Mouse (Mus musculus) heart, embryonic 15.5 days (tissue): ENCODE measurements around the gene Mgea5. TPM values are rescaled to one million over a fixed set of nuclear protein-coding genes. Genes with fewer than 3 reads are reported as not detected.
"Not testable (repeated sequence)": the region's sequence is repeated elsewhere in the genome, so short reads cannot be mapped to it uniquely, and the experiment has no call there.

Source experiments
- ATAC-seq: fragments of 200-750 bp; cut with Nextera tagmentation; replicated peaks from 2 replicates; pipeline ENCODE4 v1.8.0; 2017; ENCODE audit warnings: low read depth, moderate TSS enrichment; ENCODE audit not compliant: insufficient number of reproducible peaks, insufficient read depth, low FRiP score
- H3K27ac ChIP-seq: fragments of 300-500 bp; sonication (generic); 2 replicates; pipeline ENCODE4 v1.5.1; 2015; ENCODE audit warnings: mild to moderate bottlenecking, inconsistent platforms
- H3K27me3 ChIP-seq: fragments of 300-500 bp; sonication (generic); 2 replicates; pipeline ENCODE4 v1.6.1; 2015; ENCODE audit warnings: inconsistent platforms
- H3K36me3 ChIP-seq: fragments of 300-500 bp; sonication (generic); 2 replicates; pipeline ENCODE4 v1.6.1; 2015; ENCODE audit warnings: mild to moderate bottlenecking, inconsistent platforms
- H3K4me1 ChIP-seq: fragments of 300-500 bp; sonication (generic); replicated peaks from 2 replicates; pipeline ENCODE4 v1.6.1; 2015; ENCODE audit warnings: inconsistent platforms
- H3K4me2 ChIP-seq: fragments of 300-500 bp; sonication (generic); 2 replicates; pipeline ENCODE4 v1.6.1; 2015; ENCODE audit warnings: inconsistent platforms, mild to moderate bottlenecking, moderate library complexity
- H3K4me3 ChIP-seq: fragments of 300-500 bp; sonication (generic); 2 replicates; pipeline ENCODE4 v1.5.1; 2015; ENCODE audit warnings: mild to moderate bottlenecking, inconsistent platforms
- H3K9ac ChIP-seq: fragments of 300-500 bp; sonication (generic); 2 replicates; pipeline ENCODE4 v1.6.1; 2015; ENCODE audit warnings: mild to moderate bottlenecking, inconsistent platforms
- H3K9me3 ChIP-seq: fragments of 300-500 bp; sonication (generic); replicated peaks from 2 replicates; pipeline ENCODE4 v1.6.1; 2016; ENCODE audit warnings: inconsistent platforms
- WGBS: fragments of 180-500 bp; shearing (Covaris S2); methylation state at CpG from one replicate; pipeline ENCODE4 v1.1.7; 2015; ENCODE audit warnings: mixed read lengths; 5-methylcytosine and 5-hydroxymethylcytosine counted together
- polyA plus RNA-seq: library from polyadenylated mRNA; unstranded; fragments of >200 nt; fragmentation: Nextera tagmentation; extraction: Ambion mirVana; gene quantifications from 2 replicates; pipeline ENCODE4 v1.2.1, GENCODE M21; 2015

Mgea5 gene
- polyA plus RNA-seq, 1 experiment from 2014 or later = 33.8 TPM

- Histone ChIP-seq H3K27ac (no peak overlapping the region), H3K36me3 (no peaks in the 10 kb centered on the region), H3K4me3 (no peak overlapping the region), H3K27me3 (peaks cover 12% of the 10 kb centered on the region; the same call in 1 of the 2 replicates), H3K9ac (no peak overlapping the region), H3K4me1 (peaks cover 34% of the 10 kb centered on the region), H3K4me2 (no peak overlapping the region), H3K9me3 (no peaks in the 10 kb centered on the region)
- ATAC-seq = no peak; the same call in 1 of the 2 replicates
- 7% methylated on average over 11 of the region's 11 CpGs for WGBS
These were observed 29.6 kb upstream of the Mgea5 start for GRCm38 (mm10) chr19:45813263-45813662.

DNA sequence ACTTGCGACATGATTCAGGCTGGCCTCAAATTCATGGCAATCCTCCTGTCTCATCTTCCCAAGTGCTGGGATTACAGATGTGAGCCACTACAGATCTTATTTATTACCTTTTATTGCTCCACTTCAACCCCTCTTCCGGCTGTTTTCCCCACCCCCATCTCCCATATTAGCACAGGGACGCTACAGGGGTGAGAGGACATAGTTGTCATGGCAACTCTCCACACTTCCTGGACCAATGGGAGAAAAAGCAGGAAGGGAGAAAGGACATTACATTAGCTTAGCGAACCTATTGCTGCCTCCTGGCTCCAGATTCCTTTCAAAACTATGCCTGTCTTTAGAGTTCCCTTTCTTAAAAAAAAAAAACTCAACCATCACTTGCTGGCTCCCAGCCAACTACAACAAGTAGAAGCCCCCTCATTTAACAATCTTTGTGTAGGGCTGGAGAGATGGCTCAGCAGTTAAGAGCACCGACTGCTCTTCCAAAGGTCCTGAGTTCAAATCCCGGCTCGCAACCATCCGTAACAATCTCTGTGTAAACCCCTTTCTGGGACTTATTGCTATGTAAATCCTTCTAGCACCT lies 29.1 kb upstream of the Mgea5 start:
- peak overlapping the region; percentile 34; the same call in 1 of the 2 replicates for H3K4me3 ChIP-seq

GRCm38 (mm10) chr19:45812115-45812514 lies 28.5 kb upstream of the Mgea5 start:
- 1% methylated on average over 16 of the region's 16 CpGs for WGBS
- peak; percentile 41 for ATAC-seq
- peak overlapping the region; percentile 66 for H3K4me2 ChIP-seq
- no peaks in the 10 kb centered on the region for H3K36me3 ChIP-seq
- H3K27me3 ChIP-seq = peaks cover 12% of the 10 kb centered on the region; the same call in 1 of the 2 replicates
- no peak overlapping the region for H3K27ac ChIP-seq
- H3K9me3 ChIP-seq = no peaks in the 10 kb centered on the region
- peaks cover 31% of the 10 kb centered on the region for H3K4me1 ChIP-seq
- peak overlapping the region; percentile 34 for H3K4me3 ChIP-seq
- H3K9ac ChIP-seq = no peak overlapping the region

More for the DNA sequence above, 29.1 kb upstream of the Mgea5 start:
- Histone ChIP-seq H3K4me1 (peaks cover 32% of the 10 kb centered on the region), H3K27ac (no peak overlapping the region), H3K9me3 (no peaks in the 10 kb centered on the region), H3K27me3 (peaks cover 12% of the 10 kb centered on the region; the same call in 1 of the 2 replicates), H3K36me3 (no peaks in the 10 kb centered on the region), H3K9ac (no peak overlapping the region), H3K4me2 (peak overlapping the region; percentile 66)
- 17% methylated on average over 8 of the region's 8 CpGs for WGBS
- no peak for ATAC-seq

- H3K4me1 ChIP-seq = peaks cover 26% of the 10 kb centered on the region
- no peak overlapping the region for H3K4me2 ChIP-seq
- H3K4me3 ChIP-seq = no peak overlapping the region
- no peaks in the 10 kb centered on the region for H3K9me3 ChIP-seq
- 52% methylated on average over 12 of the region's 12 CpGs for WGBS
- no peak for ATAC-seq
- H3K27me3 ChIP-seq = peaks cover 12% of the 10 kb centered on the region; the same call in 1 of the 2 replicates
- H3K36me3 ChIP-seq = no peaks in the 10 kb centered on the region
- no peak overlapping the region for H3K27ac ChIP-seq
- H3K9ac ChIP-seq = no peak overlapping the region
These were observed 27.5 kb upstream of the Mgea5 start for GRCm38 (mm10) chr19:45811028-45811674.

DNA sequence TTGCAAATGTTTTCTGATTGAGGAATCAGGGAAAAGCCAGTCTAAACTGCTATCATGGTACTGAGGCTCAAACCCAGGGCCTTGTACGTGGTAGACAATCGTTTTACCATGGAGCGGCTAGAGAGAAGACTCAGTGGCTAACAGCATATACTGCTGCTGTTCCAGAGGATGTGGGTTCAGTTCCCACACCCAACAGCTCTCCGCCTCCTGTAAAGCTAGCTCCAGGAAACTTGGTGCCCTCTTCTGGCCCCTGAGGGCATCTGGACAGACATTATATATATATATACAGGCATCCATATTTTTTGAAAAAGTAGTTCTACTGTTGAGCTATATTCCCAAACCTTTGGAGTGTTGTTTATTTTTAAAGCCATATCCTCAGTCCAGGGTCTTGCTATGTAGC lies 24.1 kb upstream of the Mgea5 start:
- no peak overlapping the region for H3K4me2 ChIP-seq
- 86% methylated on average over 4 of the region's 4 CpGs for WGBS
- H3K27me3 ChIP-seq = no peaks in the 10 kb centered on the region
- H3K9me3 ChIP-seq = no peaks in the 10 kb centered on the region
- no peak overlapping the region for H3K9ac ChIP-seq
- no peak overlapping the region for H3K27ac ChIP-seq
- H3K4me1 ChIP-seq = peaks cover 10% of the 10 kb centered on the region
- H3K4me3 ChIP-seq = no peak overlapping the region
- H3K36me3 ChIP-seq = no peaks in the 10 kb centered on the region
- no peak for ATAC-seq

DNA sequence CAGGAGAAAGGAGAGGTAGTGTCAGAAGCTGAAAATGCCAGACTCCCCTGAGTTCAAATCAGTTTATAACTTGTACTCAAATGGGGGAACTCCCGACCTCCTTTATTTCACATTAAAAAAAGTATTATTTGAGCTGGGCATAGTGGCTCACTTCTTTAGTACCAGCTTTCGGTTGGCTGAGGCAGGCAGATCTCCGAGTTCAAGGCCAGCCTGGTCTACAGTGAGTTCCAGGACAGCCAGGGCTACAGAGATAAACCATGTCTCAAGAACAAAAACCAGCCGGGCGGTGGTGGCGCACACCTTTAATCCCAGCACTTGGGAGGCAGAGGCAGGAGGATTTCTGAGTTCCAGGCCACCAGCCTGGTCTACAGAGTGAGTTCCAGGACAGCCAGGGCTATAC lies 22.2 kb upstream of the Mgea5 start:
- 91% methylated on average over 6 of the region's 6 CpGs for WGBS

GRCm38 (mm10) chr19:45804593-45805368 lies 21.1 kb upstream of the Mgea5 start:
- no peaks in the 10 kb centered on the region for H3K9me3 ChIP-seq
- 20% methylated on average over 12 of the region's 12 CpGs for WGBS
- no peak overlapping the region for H3K4me3 ChIP-seq
- H3K4me1 ChIP-seq = 0 out of 2 replicates have a peak, but pooled peaks cover 2% of the 10 kb centered on the region
- H3K4me2 ChIP-seq = peak overlapping the region; percentile 28; the same call in 1 of the 2 replicates
- no peak overlapping the region for H3K9ac ChIP-seq
- ATAC-seq = no peak; the same call in 1 of the 2 replicates
- 0 out of 2 replicates have a peak, but pooled peaks cover 3% of the 10 kb centered on the region for H3K27me3 ChIP-seq
- H3K27ac ChIP-seq = no peak overlapping the region
- H3K36me3 ChIP-seq = no peaks in the 10 kb centered on the region

More for the DNA sequence above, 22.2 kb upstream of the Mgea5 start:
- H3K36me3 ChIP-seq, ATAC-seq, H3K9ac ChIP-seq, H3K4me2 ChIP-seq, H3K9me3 ChIP-seq, H3K4me1 ChIP-seq, H3K4me3 ChIP-seq, H3K27me3 ChIP-seq, H3K27ac ChIP-seq: not testable (repeated sequence)

GRCm38 (mm10) chr19:45803408-45803807 lies 19.8 kb upstream of the Mgea5 start:
- no peak for ATAC-seq

DNA sequence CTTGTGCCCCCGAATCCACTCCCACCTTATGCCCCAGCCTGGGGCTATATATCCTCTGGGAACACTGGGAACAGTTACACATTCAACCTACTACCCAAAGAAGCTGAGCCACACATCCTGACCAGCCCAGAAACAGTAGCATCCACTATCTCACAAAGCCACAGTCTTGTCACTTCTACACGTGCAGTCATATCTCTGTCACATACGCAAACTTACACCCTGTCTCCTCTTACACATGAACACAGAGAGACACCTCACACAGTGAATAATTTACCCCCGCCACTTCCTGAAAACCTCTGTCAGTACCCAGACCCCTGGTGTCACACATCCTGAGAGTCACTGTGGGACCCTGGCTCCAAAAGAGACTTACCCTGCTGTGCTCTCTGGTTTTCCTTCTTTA lies 19.1 kb upstream of the Mgea5 start:
- 51% methylated on average over 4 of the region's 4 CpGs for WGBS
- Histone ChIP-seq H3K9me3 (no peaks in the 10 kb centered on the region), H3K4me2 (no peak overlapping the region), H3K4me3 (no peak overlapping the region), H3K4me1 (0 out of 2 replicates have a peak, but pooled peaks cover 2% of the 10 kb centered on the region), H3K9ac (no peak overlapping the region), H3K27ac (no peak overlapping the region), H3K36me3 (no peaks in the 10 kb centered on the region), H3K27me3 (0 out of 2 replicates have a peak, but pooled peaks cover 3% of the 10 kb centered on the region)
- no peak for ATAC-seq

More at GRCm38 (mm10) chr19:45803408-45803807, 19.8 kb upstream of the Mgea5 start:
- no peak overlapping the region for H3K27ac ChIP-seq
- H3K36me3 ChIP-seq = no peaks in the 10 kb centered on the region
- no peak overlapping the region for H3K4me3 ChIP-seq
- no peaks in the 10 kb centered on the region for H3K9me3 ChIP-seq
- H3K9ac ChIP-seq = no peak overlapping the region
- 16% methylated on average over 4 of the region's 4 CpGs for WGBS
- 0 out of 2 replicates have a peak, but pooled peaks cover 2% of the 10 kb centered on the region for H3K4me1 ChIP-seq
- H3K27me3 ChIP-seq = 0 out of 2 replicates have a peak, but pooled peaks cover 3% of the 10 kb centered on the region
- H3K4me2 ChIP-seq = no peak overlapping the region

DNA sequence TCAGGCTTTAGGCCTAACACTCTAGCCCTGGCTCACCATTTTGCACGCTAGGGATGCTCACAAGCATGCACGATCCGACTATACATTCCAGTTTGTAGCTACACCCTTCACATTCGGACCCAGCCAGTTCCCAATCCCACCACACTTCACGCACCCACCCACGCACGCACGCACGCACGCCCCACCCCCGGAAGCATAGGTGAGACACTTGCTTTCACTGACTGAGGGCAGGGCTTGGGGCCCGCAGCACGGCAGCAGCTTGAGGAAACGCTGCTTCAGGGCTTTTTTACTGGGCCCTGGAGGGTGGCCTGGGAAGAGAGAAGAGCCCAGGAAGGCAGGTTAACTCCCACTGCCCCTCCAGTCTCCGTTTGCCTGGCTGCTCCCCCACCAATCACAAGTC lies 13.2 kb upstream of the Mgea5 start:
- no peaks in the 10 kb centered on the region for H3K9me3 ChIP-seq
- no peak overlapping the region for H3K4me2 ChIP-seq
- no peak overlapping the region for H3K9ac ChIP-seq
- peaks cover 5% of the 10 kb centered on the region; the same call in 1 of the 2 replicates for H3K4me1 ChIP-seq
- no peaks in the 10 kb centered on the region for H3K27me3 ChIP-seq
- H3K4me3 ChIP-seq = no peak overlapping the region
- WGBS = 75% methylated on average over 15 of the region's 15 CpGs
- no peak overlapping the region for H3K27ac ChIP-seq
- no peaks in the 10 kb centered on the region for H3K36me3 ChIP-seq
- no peak for ATAC-seq

DNA sequence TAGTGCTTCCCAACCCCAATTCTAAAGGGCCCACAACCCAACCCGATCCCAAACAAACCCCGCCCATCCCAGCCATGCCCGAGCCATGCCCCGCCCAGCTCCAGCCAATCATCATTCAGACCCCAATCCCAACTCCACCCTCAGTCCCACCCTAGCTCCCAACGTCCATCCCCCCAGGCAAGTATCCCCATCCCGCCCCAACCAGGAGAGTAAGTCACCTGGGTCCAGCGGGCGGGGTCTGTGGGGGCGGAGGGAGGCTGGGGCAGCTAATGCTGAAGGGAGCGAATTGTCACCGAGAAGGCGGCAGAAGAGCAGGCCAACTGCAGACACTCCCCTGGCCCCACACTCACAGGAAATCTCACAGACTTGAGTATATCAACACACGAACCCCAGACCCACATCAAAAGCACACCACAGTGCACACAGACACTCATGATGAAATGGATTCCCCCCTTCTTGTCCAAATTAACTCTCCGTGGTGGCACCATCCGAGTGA lies 12.5 kb upstream of the Mgea5 start:
- H3K4me3 ChIP-seq = no peak overlapping the region
- no peaks in the 10 kb centered on the region for H3K36me3 ChIP-seq
- H3K4me2 ChIP-seq = peak overlapping the region; percentile 49
- peaks cover 5% of the 10 kb centered on the region; the same call in 1 of the 2 replicates for H3K4me1 ChIP-seq
- H3K27ac ChIP-seq = no peak overlapping the region
- no peaks in the 10 kb centered on the region for H3K9me3 ChIP-seq
- H3K9ac ChIP-seq = no peak overlapping the region
- WGBS = 14% methylated on average over 15 of the region's 15 CpGs
- no peaks in the 10 kb centered on the region for H3K27me3 ChIP-seq
- no peak; the same call in 1 of the 2 replicates for ATAC-seq
